Mouse (Mus musculus) megakaryocyte, adult 5-6 weeks (primary cell): Measurements from ENCODE around the gene Gm10197. TPM values are rescaled to one million over a fixed set of nuclear protein-coding genes. Genes with fewer than 3 reads are reported as not detected.
A peak's percentile ranks its signal among the peaks of the same experiment; 100 is the strongest.
"Not testable (repeated sequence)": the region's sequence is repeated elsewhere in the genome, so short reads cannot be mapped to it uniquely, and the experiment has no call there.

Experiments used
- ATAC-seq: 2 replicates; pipeline ENCODE4 v1.8.0; 2016; ENCODE audit warnings: mild to moderate bottlenecking, inconsistent platforms; ENCODE audit not compliant: poor library complexity, severe bottlenecking
- total RNA-seq, 2 experiments: library from RNA; stranded (forward) in 1 of 2; stranded (reverse) in 1 of 2; fragments of 153-499, 151-499 nt in 1 of 2; fragments of 221-1000, 200-1000 nt in 1 of 2; gene quantifications; 2 replicates each; pipeline versions ENCODE4 v1.2.3 to v1.2.4; 2015 to 2017

Gm10197 gene
- total RNA-seq, 2 experiments from 2014 or later, result not detected

GRCm38 (mm10) chr19:53394956-53395355 lies 23.4 kb upstream of the Gm10197 start:
- ATAC-seq, result not testable (repeated sequence)

GRCm38 (mm10) chr19:53394552-53394951 lies 23.0 kb upstream of the Gm10197 start:
- ATAC-seq, result 0 out of 2 replicates have a peak, but pooled peaks have one; percentile 7

GRCm38 (mm10) chr19:53393646-53394045 lies 22.1 kb upstream of the Gm10197 start:
- ATAC-seq, result no peak

- ATAC-seq, result no peak
Measured at GRCm38 (mm10) chr19:53392781-53393343, 21.3 kb upstream of the Gm10197 start.

GRCm38 (mm10) chr19:53391787-53392186 lies 20.2 kb upstream of the Gm10197 start:
- ATAC-seq, result no peak

GRCm38 (mm10) chr19:53391386-53391785 lies 19.8 kb upstream of the Gm10197 start:
- ATAC-seq, result no peak

GRCm38 (mm10) chr19:53390495-53391007 lies 19.0 kb upstream of the Gm10197 start, which contains the start of gene Smndc1:
Gene Smndc1 (minus strand): TSS chr19:53390578.
- peak; percentile 95 for ATAC-seq

GRCm38 (mm10) chr19:53389851-53390431 lies 18.4 kb upstream of the Gm10197 start:
- ATAC-seq, result peak; percentile 49

GRCm38 (mm10) chr19:53389417-53389816 lies 17.9 kb upstream of the Gm10197 start:
- ATAC-seq, result no peak

- ATAC-seq, result no peak
Measured at GRCm38 (mm10) chr19:53383336-53383735, 11.8 kb upstream of the Gm10197 start.

- peak; percentile 33; the same call in 1 of the 2 replicates for ATAC-seq
Measured at GRCm38 (mm10) chr19:53378421-53378820, 6.9 kb upstream of the Gm10197 start.

GRCm38 (mm10) chr19:53377652-53378051 lies 6.1 kb upstream of the Gm10197 start:
- no peak for ATAC-seq

- no peak for ATAC-seq
Measured at GRCm38 (mm10) chr19:53375816-53376215, 4.2 kb upstream of the Gm10197 start.

GRCm38 (mm10) chr19:53375299-53375698 lies 3.7 kb upstream of the Gm10197 start:
- ATAC-seq, result no peak

GRCm38 (mm10) chr19:53373570-53373969 lies 2.0 kb upstream of the Gm10197 start:
- no peak for ATAC-seq

GRCm38 (mm10) chr19:53370233-53370632 lies 1.3 kb downstream of the Gm10197 start:
- ATAC-seq, result no peak

- peak; percentile 72 for ATAC-seq
Measured at GRCm38 (mm10) chr19:53369469-53370043, 2.0 kb downstream of the Gm10197 start.

GRCm38 (mm10) chr19:53366881-53367280 lies 4.7 kb downstream of the Gm10197 start:
- no peak for ATAC-seq

GRCm38 (mm10) chr19:53366057-53366775 lies 5.3 kb downstream of the Gm10197 start:
- no peak for ATAC-seq

GRCm38 (mm10) chr19:53364963-53365362 lies 6.6 kb downstream of the Gm10197 start:
- ATAC-seq, result no peak

GRCm38 (mm10) chr19:53364551-53364950 lies 7.0 kb downstream of the Gm10197 start:
- ATAC-seq, result no peak
